Mouse (Mus musculus): ENCODE results near the gene Nfx1. TPM values are rescaled to one million over a fixed set of nuclear protein-coding genes. Genes with fewer than 3 reads are reported as not detected.

The Nfx1 gene
- total and polyA plus RNA-seq, 2 experiments from 2014 or later, result 58.6 to 63.8 TPM

GRCm38 (mm10) chr4:41063351-41063750, 92.6 kb downstream of the Nfx1 start:
- Histone ChIP-seq H3K4me1 (ENCODE audit: insufficient read depth, low read length) (no peaks in the 10 kb centered on the region), H3K9ac (replicated peaks; ENCODE audit: low read length) (no peak overlapping the region), H3K4me3 (ENCODE audit: low read length) (no peak overlapping the region), H3K4me2 (ENCODE audit: low read depth, low read length) (no peak overlapping the region), H3K27me3 (ENCODE audit: insufficient read depth, low read length) (no peaks in the 10 kb centered on the region), H3K27ac (no peak overlapping the region), H3K9me3 (ENCODE audit: low read length) (no peaks in the 10 kb centered on the region), H3K36me3 (ENCODE audit: insufficient read depth, low read length) (no peaks in the 10 kb centered on the region)
- TF ChIP-seq CTCF (IDR thresholded peaks at IDR 0.05; ENCODE audit: low read depth), result no peak
- ATAC-seq (no peak), DNase-seq (ENCODE audit: low spot score) (no peak)
- WGBS, result 53% methylated on average over 3 of the region's 3 CpGs

GRCm38 (mm10) chr4:41063894-41064673, 93.4 kb downstream of the Nfx1 start:
- Histone ChIP-seq H3K36me3 (ENCODE audit: insufficient read depth, low read length) (no peaks in the 10 kb centered on the region), H3K4me2 (ENCODE audit: low read depth, low read length) (0 out of 2 replicates have a peak overlapping the region, but pooled peaks have one; percentile 28), H3K4me3 (ENCODE audit: low read length) (no peak overlapping the region), H3K9me3 (ENCODE audit: low read length) (no peaks in the 10 kb centered on the region), H3K9ac (replicated peaks; ENCODE audit: low read length) (no peak overlapping the region), H3K4me1 (ENCODE audit: insufficient read depth, low read length) (no peaks in the 10 kb centered on the region), H3K27ac (no peak overlapping the region), H3K27me3 (ENCODE audit: insufficient read depth, low read length) (no peaks in the 10 kb centered on the region)
- DNase-seq (ENCODE audit: low spot score), result peak; percentile 24
- ATAC-seq, result no peak
- TF ChIP-seq CTCF (IDR thresholded peaks at IDR 0.05; ENCODE audit: low read depth), result peak; percentile 58
- 29% methylated on average over 16 of the region's 16 CpGs for WGBS

GRCm38 (mm10) chr4:41065196-41065595, 94.5 kb downstream of the Nfx1 start:
- no peak overlapping the region for H3K27ac ChIP-seq
- 80% methylated on average over 4 of the region's 4 CpGs for WGBS

GRCm38 (mm10) chr4:41071500-41072429, 101.1 kb downstream of the Nfx1 start:
- peak; percentile 21 for DNase-seq (ENCODE audit: low spot score)

More at GRCm38 (mm10) chr4:41065196-41065595, 94.5 kb downstream of the Nfx1 start:
- ATAC-seq (no peak), DNase-seq (ENCODE audit: low spot score) (no peak)
- Histone ChIP-seq H3K4me2 (ENCODE audit: low read depth, low read length) (no peak overlapping the region), H3K9me3 (ENCODE audit: low read length) (no peaks in the 10 kb centered on the region), H3K9ac (replicated peaks; ENCODE audit: low read length) (no peak overlapping the region), H3K36me3 (ENCODE audit: insufficient read depth, low read length) (no peaks in the 10 kb centered on the region), H3K4me1 (ENCODE audit: insufficient read depth, low read length) (no peaks in the 10 kb centered on the region), H3K27me3 (ENCODE audit: insufficient read depth, low read length) (no peaks in the 10 kb centered on the region), H3K4me3 (ENCODE audit: low read length) (no peak overlapping the region)
- TF ChIP-seq CTCF (IDR thresholded peaks at IDR 0.05; ENCODE audit: low read depth), result no peak

GRCm38 (mm10) chr4:41073008-41073817, 102.5 kb downstream of the Nfx1 start:
- H3K27me3 ChIP-seq (ENCODE audit: insufficient read depth, low read length), result no peaks in the 10 kb centered on the region
- no peak for ATAC-seq
- WGBS, result 76% methylated on average over 12 of the region's 12 CpGs

More at GRCm38 (mm10) chr4:41071500-41072429, 101.1 kb downstream of the Nfx1 start:
- ATAC-seq, result no peak
- no peak for TF ChIP-seq CTCF (IDR thresholded peaks at IDR 0.05; ENCODE audit: low read depth)
- H3K27me3 ChIP-seq (ENCODE audit: insufficient read depth, low read length), result no peaks in the 10 kb centered on the region
- WGBS, result 60% methylated on average over 14 of the region's 14 CpGs
- no peaks in the 10 kb centered on the region for H3K36me3 ChIP-seq (ENCODE audit: insufficient read depth, low read length)
- no peaks in the 10 kb centered on the region for H3K4me1 ChIP-seq (ENCODE audit: insufficient read depth, low read length)
- H3K27ac ChIP-seq, result no peak overlapping the region
- no peak overlapping the region for H3K4me3 ChIP-seq (ENCODE audit: low read length)
- no peak overlapping the region for H3K4me2 ChIP-seq (ENCODE audit: low read depth, low read length)
- no peak overlapping the region for H3K9ac ChIP-seq (replicated peaks; ENCODE audit: low read length)
- no peaks in the 10 kb centered on the region for H3K9me3 ChIP-seq (ENCODE audit: low read length)

GRCm38 (mm10) chr4:41074461-41074860, 103.8 kb downstream of the Nfx1 start:
- Histone ChIP-seq H3K9me3 (ENCODE audit: low read length) (no peaks in the 10 kb centered on the region), H3K27ac (no peak overlapping the region), H3K36me3 (ENCODE audit: insufficient read depth, low read length) (no peaks in the 10 kb centered on the region), H3K4me2 (ENCODE audit: low read depth, low read length) (no peak overlapping the region), H3K4me3 (ENCODE audit: low read length) (no peak overlapping the region), H3K9ac (replicated peaks; ENCODE audit: low read length) (no peak overlapping the region), H3K4me1 (ENCODE audit: insufficient read depth, low read length) (no peaks in the 10 kb centered on the region), H3K27me3 (ENCODE audit: insufficient read depth, low read length) (no peaks in the 10 kb centered on the region)
- WGBS, result 61% methylated on average over 6 of the region's 6 CpGs
- no peak for TF ChIP-seq CTCF (IDR thresholded peaks at IDR 0.05; ENCODE audit: low read depth)
- ATAC-seq, result no peak
- no peak for DNase-seq (ENCODE audit: low spot score)

More at GRCm38 (mm10) chr4:41073008-41073817, 102.5 kb downstream of the Nfx1 start:
- TF ChIP-seq CTCF (IDR thresholded peaks at IDR 0.05; ENCODE audit: low read depth), result no peak
- Histone ChIP-seq H3K4me3 (ENCODE audit: low read length) (no peak overlapping the region), H3K36me3 (ENCODE audit: insufficient read depth, low read length) (no peaks in the 10 kb centered on the region), H3K9ac (replicated peaks; ENCODE audit: low read length) (no peak overlapping the region), H3K4me1 (ENCODE audit: insufficient read depth, low read length) (no peaks in the 10 kb centered on the region), H3K27ac (no peak overlapping the region), H3K9me3 (ENCODE audit: low read length) (no peaks in the 10 kb centered on the region), H3K4me2 (ENCODE audit: low read depth, low read length) (no peak overlapping the region)
- DNase-seq (ENCODE audit: low spot score), result no peak

Small RNA genes lying within 50 kb of the gene (microRNA-seq; reads per million reads assigned to microRNA genes)
- 4.2 to 7.2 reads per million in 2 experiments for gene Mir3094

Other genes starting within 250 kb of the Nfx1 start
- gene Dnaja1, start 248.8 kb upstream of the Nfx1 start, total RNA-seq (2014; rRNA removed), result 64.4 and 65.3 TPM in 2 replicates
- gene Dnaja1, start 248.8 kb upstream of the Nfx1 start, polyA plus RNA-seq (2015; fragmentation: Nextera tagmentation; extraction: Ambion mirVana), result 634 and 637 TPM in 2 replicates
- gene Smu1, start 213.0 kb upstream of the Nfx1 start, total RNA-seq (2014; rRNA removed), result 56.2 and 75.1 TPM in 2 replicates
- gene Smu1, start 213.0 kb upstream of the Nfx1 start, polyA plus RNA-seq (2015; fragmentation: Nextera tagmentation; extraction: Ambion mirVana), result 104 and 111 TPM in 2 replicates
- 14.5 and 14.8 TPM in 2 replicates for gene B4galt1, start 116.9 kb upstream of the Nfx1 start, total RNA-seq (2014; rRNA removed)
- 7.1 and 7.6 TPM in 2 replicates for gene B4galt1, start 116.9 kb upstream of the Nfx1 start, polyA plus RNA-seq (2015; fragmentation: Nextera tagmentation; extraction: Ambion mirVana)
- not detected in 2 replicates for gene Spink4, start 50.9 kb upstream of the Nfx1 start, total RNA-seq (2014; rRNA removed)
- gene Spink4, start 50.9 kb upstream of the Nfx1 start, polyA plus RNA-seq (2015; fragmentation: Nextera tagmentation; extraction: Ambion mirVana), result not detected in 2 replicates
- gene Bag1, start 22.6 kb upstream of the Nfx1 start, total RNA-seq (2014; rRNA removed), result 57.1 and 78.9 TPM in 2 replicates
- gene Bag1, start 22.6 kb upstream of the Nfx1 start, polyA plus RNA-seq (2015; fragmentation: Nextera tagmentation; extraction: Ambion mirVana), result 183 and 195 TPM in 2 replicates
- gene Chmp5, start 22.5 kb upstream of the Nfx1 start, total RNA-seq (2014; rRNA removed), result 34.4 and 37.0 TPM in 2 replicates
- 131 and 137 TPM in 2 replicates for gene Chmp5, start 22.5 kb upstream of the Nfx1 start, polyA plus RNA-seq (2015; fragmentation: Nextera tagmentation; extraction: Ambion mirVana)
- not detected in 2 replicates for gene Aqp7, start 77.2 kb downstream of the Nfx1 start, total RNA-seq (2014; rRNA removed)
- gene Aqp7, start 77.2 kb downstream of the Nfx1 start, polyA plus RNA-seq (2015; fragmentation: Nextera tagmentation; extraction: Ambion mirVana), result 0.06 TPM in 1 of 2 replicates, not detected in the other
- 0.16 and 0.65 TPM in 2 replicates for gene Aqp3, start 127.3 kb downstream of the Nfx1 start, total RNA-seq (2014; rRNA removed)
- 0.19 and 0.29 TPM in 2 replicates for gene Aqp3, start 127.3 kb downstream of the Nfx1 start, polyA plus RNA-seq (2015; fragmentation: Nextera tagmentation; extraction: Ambion mirVana)
- 67.2 and 70.2 TPM in 2 replicates for gene Nol6, start 153.5 kb downstream of the Nfx1 start, total RNA-seq (2014; rRNA removed)
- 28.4 and 32.4 TPM in 2 replicates for gene Nol6, start 153.5 kb downstream of the Nfx1 start, polyA plus RNA-seq (2015; fragmentation: Nextera tagmentation; extraction: Ambion mirVana)
- gene Ube2r2, start 164.8 kb downstream of the Nfx1 start, total RNA-seq (2014; rRNA removed), result 27.2 and 30.2 TPM in 2 replicates
- 47.5 and 47.9 TPM in 2 replicates for gene Ube2r2, start 164.8 kb downstream of the Nfx1 start, polyA plus RNA-seq (2015; fragmentation: Nextera tagmentation; extraction: Ambion mirVana)